Mouse (Mus musculus): ENCODE measurements around the gene Taf12. TPM values are rescaled to one million over a fixed set of nuclear protein-coding genes. Genes with fewer than 3 reads are reported as not detected.

The Taf12 gene
- polyA plus RNA-seq, 1 experiment: 26.6 TPM

DNA sequence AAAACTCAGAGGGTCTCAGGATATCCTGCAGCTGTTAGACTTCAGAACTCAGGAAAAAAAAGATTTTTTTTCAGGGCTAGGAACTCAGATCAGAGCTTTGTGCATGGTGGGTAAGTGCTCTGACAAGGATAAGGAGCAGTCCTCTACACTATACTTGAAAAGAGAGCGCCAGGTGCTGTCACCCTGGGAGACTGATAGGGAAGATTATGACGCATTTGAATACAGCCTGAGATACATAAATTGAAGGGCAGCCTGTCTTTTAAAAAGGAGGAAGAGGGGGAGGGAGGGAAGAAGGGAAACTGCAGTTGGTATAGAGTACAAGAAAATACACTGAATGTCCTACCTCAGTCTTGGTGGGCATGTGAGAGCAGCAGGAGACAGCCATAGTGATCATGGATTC is 20.6 kb upstream of the Taf12 start:
- H3K4me2 ChIP-seq (ENCODE audit: low read depth): no peak overlapping the region
- H3K4me3 ChIP-seq: no peak overlapping the region
- H3K27me3 ChIP-seq (ENCODE audit: control insufficient read depth, insufficient read depth, insufficient read length): no peaks in the 10 kb centered on the region

DNA sequence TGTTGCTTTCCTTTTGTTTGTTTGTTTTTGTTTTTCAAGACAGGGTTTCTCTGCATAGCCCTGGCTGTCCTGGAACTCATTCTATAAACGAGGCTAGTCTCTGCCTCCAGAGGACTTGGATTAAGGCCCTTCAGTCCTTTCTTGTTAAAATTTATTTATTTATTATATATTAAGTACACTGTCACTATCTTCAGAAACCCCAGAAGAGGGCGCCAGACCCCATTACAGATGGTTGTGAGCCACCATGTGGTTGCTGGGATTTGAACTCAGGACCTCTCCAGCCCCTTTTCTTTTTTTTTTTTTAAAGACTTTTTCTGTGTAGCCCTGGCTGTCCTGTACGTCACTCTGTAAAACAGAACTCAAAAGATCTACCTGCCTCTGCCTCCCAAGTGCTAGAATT is 19.2 kb upstream of the Taf12 start:
- peaks cover 13% of the 10 kb centered on the region for H3K36me3 ChIP-seq (ENCODE audit: control insufficient read depth, insufficient read depth)
- TF ChIP-seq TCF3 (IDR thresholded peaks at IDR 0.05; ENCODE audit: insufficient read length, low read depth) (no peak), REST (IDR thresholded peaks at IDR 0.05; ENCODE audit: insufficient read depth, insufficient read length) (no peak), MAX (IDR thresholded peaks at IDR 0.05; ENCODE audit: low read depth) (no peak), CEBPB (IDR thresholded peaks at IDR 0.05; ENCODE audit: insufficient read depth, poor library complexity, severe bottlenecking) (no peak), USF1 (IDR thresholded peaks at IDR 0.05; ENCODE audit: low read depth) (no peak), TCF12 (IDR thresholded peaks at IDR 0.05; ENCODE audit: insufficient read depth, poor library complexity, severe bottlenecking) (no peak), MYOD1 (IDR thresholded peaks at IDR 0.05; ENCODE audit: control insufficient read depth in 1 of 3, insufficient read length in 2 of 3, low read depth in 2 of 3) (no peak), POLR2AphosphoS2 (IDR thresholded peaks at IDR 0.05; ENCODE audit: insufficient read length, low read depth) (no peak), SRF (IDR thresholded peaks at IDR 0.05; ENCODE audit: control insufficient read depth, insufficient read length, low read depth) (no peak), POLR2A (IDR thresholded peaks at IDR 0.05; ENCODE audit: insufficient read length, low read depth) (no peak), MYOG (IDR thresholded peaks at IDR 0.05; ENCODE audit: control insufficient read depth in 1 of 3, insufficient read depth in 1 of 3, insufficient read length in 2 of 3, low read depth in 2 of 3) (no peak), E2F4 (IDR thresholded peaks at IDR 0.05; ENCODE audit: insufficient read depth) (no peak)
- peaks cover 60% of the 10 kb centered on the region for H3K79me2 ChIP-seq (ENCODE audit: control insufficient read depth, insufficient read depth)
- H3K4me3 ChIP-seq: no peak overlapping the region
- no peaks in the 10 kb centered on the region for H3K27me3 ChIP-seq (ENCODE audit: control insufficient read depth, insufficient read depth, insufficient read length)
- H3ac ChIP-seq (ENCODE audit: control insufficient read depth, insufficient read length): no peak overlapping the region
- H3K4me2 ChIP-seq (ENCODE audit: low read depth): no peak overlapping the region

More for the DNA sequence above, 20.6 kb upstream of the Taf12 start:
- Histone ChIP-seq H3K36me3 (ENCODE audit: control insufficient read depth, insufficient read depth) (peaks cover 21% of the 10 kb centered on the region), H3K79me2 (ENCODE audit: control insufficient read depth, insufficient read depth) (peaks cover 46% of the 10 kb centered on the region), H3ac (ENCODE audit: control insufficient read depth, insufficient read length) (no peak overlapping the region)
- TF ChIP-seq MYOG (IDR thresholded peaks at IDR 0.05; ENCODE audit: control insufficient read depth in 1 of 3, insufficient read depth in 1 of 3, insufficient read length in 2 of 3, low read depth in 2 of 3) (no peak), E2F4 (IDR thresholded peaks at IDR 0.05; ENCODE audit: insufficient read depth) (no peak), TCF12 (IDR thresholded peaks at IDR 0.05; ENCODE audit: insufficient read depth, poor library complexity, severe bottlenecking) (no peak), POLR2A (IDR thresholded peaks at IDR 0.05; ENCODE audit: insufficient read length, low read depth) (no peak), TCF3 (IDR thresholded peaks at IDR 0.05; ENCODE audit: insufficient read length, low read depth) (no peak), CEBPB (IDR thresholded peaks at IDR 0.05; ENCODE audit: insufficient read depth, poor library complexity, severe bottlenecking) (no peak), MYOD1 (IDR thresholded peaks at IDR 0.05; ENCODE audit: control insufficient read depth in 1 of 3, insufficient read length in 2 of 3, low read depth in 2 of 3) (no peak), REST (IDR thresholded peaks at IDR 0.05; ENCODE audit: insufficient read depth, insufficient read length) (no peak), SRF (IDR thresholded peaks at IDR 0.05; ENCODE audit: control insufficient read depth, insufficient read length, low read depth) (no peak), POLR2AphosphoS2 (IDR thresholded peaks at IDR 0.05; ENCODE audit: insufficient read length, low read depth) (no peak), MAX (IDR thresholded peaks at IDR 0.05; ENCODE audit: low read depth) (no peak), USF1 (IDR thresholded peaks at IDR 0.05; ENCODE audit: low read depth) (no peak)

DNA sequence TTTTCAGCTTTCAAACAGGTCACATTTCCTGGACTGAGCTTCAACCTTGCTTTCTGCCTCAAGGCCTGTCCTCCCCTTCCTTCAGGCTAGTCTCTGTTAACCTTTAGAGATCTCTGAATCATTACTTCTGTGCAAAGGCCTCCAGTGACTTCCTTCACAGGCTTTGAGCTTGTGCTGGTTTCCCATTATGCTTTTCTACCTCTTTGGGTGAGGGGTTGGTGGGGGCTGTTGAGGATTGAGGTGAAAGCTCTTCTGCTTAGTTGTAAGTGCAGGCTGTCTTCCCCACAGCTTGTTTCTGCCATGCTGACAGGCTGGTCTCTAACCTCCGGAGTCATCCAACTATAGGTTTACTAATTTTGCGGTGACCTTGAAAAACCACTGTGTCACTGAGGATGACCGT is 17.8 kb upstream of the Taf12 start:
- Histone ChIP-seq H3K4me2 (ENCODE audit: low read depth) (no peak overlapping the region), H3K27me3 (ENCODE audit: control insufficient read depth, insufficient read depth, insufficient read length) (no peaks in the 10 kb centered on the region), H3K79me2 (ENCODE audit: control insufficient read depth, insufficient read depth) (peaks cover 69% of the 10 kb centered on the region), H3ac (ENCODE audit: control insufficient read depth, insufficient read length) (no peak overlapping the region), H3K4me3 (no peak overlapping the region), H3K36me3 (ENCODE audit: control insufficient read depth, insufficient read depth) (peaks cover 5% of the 10 kb centered on the region)
- TF ChIP-seq MYOD1 (IDR thresholded peaks at IDR 0.05; ENCODE audit: control insufficient read depth in 1 of 3, insufficient read length in 2 of 3, low read depth in 2 of 3): no peak
- no peak for TF ChIP-seq TCF3 (IDR thresholded peaks at IDR 0.05; ENCODE audit: insufficient read length, low read depth)
- no peak for TF ChIP-seq MYOG (IDR thresholded peaks at IDR 0.05; ENCODE audit: control insufficient read depth in 1 of 3, insufficient read depth in 1 of 3, insufficient read length in 2 of 3, low read depth in 2 of 3)
- TF ChIP-seq MAX (IDR thresholded peaks at IDR 0.05; ENCODE audit: low read depth): no peak
- TF ChIP-seq TCF12 (IDR thresholded peaks at IDR 0.05; ENCODE audit: insufficient read depth, poor library complexity, severe bottlenecking): no peak
- no peak for TF ChIP-seq POLR2AphosphoS2 (IDR thresholded peaks at IDR 0.05; ENCODE audit: insufficient read length, low read depth)
- TF ChIP-seq POLR2A (IDR thresholded peaks at IDR 0.05; ENCODE audit: insufficient read length, low read depth): no peak
- TF ChIP-seq CEBPB (IDR thresholded peaks at IDR 0.05; ENCODE audit: insufficient read depth, poor library complexity, severe bottlenecking): no peak
- no peak for TF ChIP-seq SRF (IDR thresholded peaks at IDR 0.05; ENCODE audit: control insufficient read depth, insufficient read length, low read depth)
- TF ChIP-seq USF1 (IDR thresholded peaks at IDR 0.05; ENCODE audit: low read depth): no peak

DNA sequence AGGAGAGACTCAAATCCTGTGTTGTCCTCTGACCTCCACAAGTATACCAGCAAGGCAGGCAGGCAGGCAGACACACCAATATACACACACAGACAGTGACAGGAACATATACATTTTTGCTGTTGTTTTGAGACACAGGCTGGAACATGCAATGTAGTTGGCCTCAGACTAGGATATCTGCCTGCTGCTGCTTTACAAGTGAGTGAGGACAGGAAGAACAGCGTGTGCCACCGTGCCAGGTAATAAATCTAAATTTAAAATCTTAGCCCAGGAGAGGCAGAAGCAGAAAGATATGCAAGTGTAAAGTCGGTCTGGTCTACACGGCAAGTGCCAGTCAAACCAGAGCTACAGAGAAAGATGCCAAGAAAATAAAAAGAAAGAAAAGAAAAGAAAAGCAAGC is 14.9 kb upstream of the Taf12 start:
- Histone ChIP-seq H3K4me2 (ENCODE audit: low read depth) (peak overlapping the region; percentile 96), H3K79me2 (ENCODE audit: control insufficient read depth, insufficient read depth) (peaks cover 69% of the 10 kb centered on the region), H3K36me3 (ENCODE audit: control insufficient read depth, insufficient read depth) (no peaks in the 10 kb centered on the region), H3K4me3 (no peak overlapping the region), H3ac (ENCODE audit: control insufficient read depth, insufficient read length) (no peak overlapping the region), H3K27me3 (ENCODE audit: control insufficient read depth, insufficient read depth, insufficient read length) (no peaks in the 10 kb centered on the region)
- no peak for TF ChIP-seq TCF3 (IDR thresholded peaks at IDR 0.05; ENCODE audit: insufficient read length, low read depth)
- TF ChIP-seq SRF (IDR thresholded peaks at IDR 0.05; ENCODE audit: control insufficient read depth, insufficient read length, low read depth): no peak
- TF ChIP-seq MYOG (IDR thresholded peaks at IDR 0.05; ENCODE audit: control insufficient read depth in 1 of 3, insufficient read depth in 1 of 3, insufficient read length in 2 of 3, low read depth in 2 of 3): no peak
- no peak for TF ChIP-seq E2F4 (IDR thresholded peaks at IDR 0.05; ENCODE audit: insufficient read depth)
- no peak for TF ChIP-seq TCF12 (IDR thresholded peaks at IDR 0.05; ENCODE audit: insufficient read depth, poor library complexity, severe bottlenecking)
- no peak for TF ChIP-seq POLR2AphosphoS2 (IDR thresholded peaks at IDR 0.05; ENCODE audit: insufficient read length, low read depth)
- no peak for TF ChIP-seq CEBPB (IDR thresholded peaks at IDR 0.05; ENCODE audit: insufficient read depth, poor library complexity, severe bottlenecking)
- no peak for TF ChIP-seq MYOD1 (IDR thresholded peaks at IDR 0.05; ENCODE audit: control insufficient read depth in 1 of 3, insufficient read length in 2 of 3, low read depth in 2 of 3)

Measured in myocyte (in vitro differentiated cells).